Mouse (Mus musculus) bone marrow, adult 2 months (tissue): ENCODE results near the gene Esd.

ENCODE experiments used
- CTCF ChIP-seq: fragments of 200-500 bp; IDR thresholded peaks from 2 replicates; pipeline ENCODE4 v1.5.1; 2011; ENCODE audit warnings: low read length, control low read depth; ENCODE audit not compliant: control insufficient read depth, insufficient read depth
- POLR2A ChIP-seq: fragments of 200-500 bp; IDR thresholded peaks from 2 replicates; pipeline ENCODE4 v1.6.1; 2011; ENCODE audit warnings: low read depth, mild to moderate bottlenecking, control low read depth, low read length, borderline replicate concordance; ENCODE audit not compliant: control insufficient read depth

DNA sequence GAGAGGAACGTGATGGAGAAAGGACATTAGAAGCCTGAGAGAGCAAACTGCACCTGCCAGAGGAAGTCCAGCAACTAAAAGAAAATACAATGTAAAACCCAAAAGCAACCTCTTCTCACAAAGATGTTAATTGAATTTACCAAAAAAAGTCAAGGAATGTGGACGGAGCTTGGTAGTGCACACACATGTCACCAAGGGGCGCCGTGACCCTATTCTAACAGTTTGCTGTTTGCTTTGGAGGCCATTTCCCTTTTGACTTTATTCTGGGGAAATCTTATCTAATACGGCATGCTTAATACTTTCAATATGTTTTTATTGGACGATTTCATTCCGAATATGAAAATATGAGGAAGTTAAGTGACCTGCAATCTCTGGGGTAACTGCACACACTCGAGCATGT, 56.7 kb downstream of the Esd start:
- no peak for TF ChIP-seq POLR2A
- TF ChIP-seq CTCF, result peak; percentile 10; the same call in 1 of the 2 replicates
